Mouse (Mus musculus): ENCODE data around the gene Atg13.

Atg13 gene

DNA sequence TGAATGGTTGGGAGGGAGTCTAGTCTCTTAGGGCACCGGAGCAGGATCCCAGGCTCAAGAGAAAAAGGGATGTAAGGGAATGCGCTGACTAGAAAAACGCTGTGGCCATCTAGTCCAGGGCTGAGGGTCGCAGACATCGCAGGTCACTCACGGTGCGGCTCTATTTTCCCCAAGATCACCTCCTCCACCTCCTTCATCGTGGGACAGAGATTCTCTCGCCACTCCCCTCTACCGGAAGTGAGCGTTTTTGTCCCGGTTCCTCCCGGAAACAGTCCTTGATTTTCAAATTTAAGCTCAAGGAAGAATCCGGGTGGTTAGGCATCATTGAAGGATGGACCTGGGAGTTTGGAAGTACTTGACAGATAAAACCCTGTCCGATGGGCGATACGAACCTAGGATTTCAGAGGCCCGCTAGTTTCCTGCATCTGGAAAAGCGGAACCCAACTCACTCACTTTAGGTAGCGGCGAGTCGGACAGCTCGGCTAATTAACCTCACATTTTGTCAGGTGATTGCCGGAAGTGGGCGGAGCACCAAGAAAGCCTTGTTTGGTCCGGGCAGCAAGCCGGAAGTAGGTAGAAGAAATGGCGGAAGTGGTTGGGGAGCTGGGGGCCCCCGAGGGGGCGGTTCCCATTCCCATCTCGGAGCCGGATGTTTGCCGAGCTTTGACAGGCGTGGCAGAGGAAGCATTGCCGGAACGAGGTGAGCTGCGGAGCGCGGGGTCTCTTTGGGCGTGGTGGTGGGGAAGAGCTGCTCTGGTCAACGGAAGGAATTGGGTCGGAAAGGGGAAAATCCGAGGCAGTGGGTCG lies 60.6 kb downstream of the Atg13 start, which contains the start of the genes Zfp408 and Arhgap1:
Zfp408 (minus strand) TSS at position 239 of the 807 bp plus-strand sequence.
Arhgap1 (plus strand) TSS at position 308 of the 807 bp plus-strand sequence.
- DNase-seq (ENCODE audit: low spot score in 2 of 2): peak; percentile 95 to 96

GRCm38 (mm10) chr2:91649152-91649551 lies 61.2 kb downstream of the Atg13 start:
- DNase-seq (ENCODE audit: low spot score in 2 of 2): no peak

DNA sequence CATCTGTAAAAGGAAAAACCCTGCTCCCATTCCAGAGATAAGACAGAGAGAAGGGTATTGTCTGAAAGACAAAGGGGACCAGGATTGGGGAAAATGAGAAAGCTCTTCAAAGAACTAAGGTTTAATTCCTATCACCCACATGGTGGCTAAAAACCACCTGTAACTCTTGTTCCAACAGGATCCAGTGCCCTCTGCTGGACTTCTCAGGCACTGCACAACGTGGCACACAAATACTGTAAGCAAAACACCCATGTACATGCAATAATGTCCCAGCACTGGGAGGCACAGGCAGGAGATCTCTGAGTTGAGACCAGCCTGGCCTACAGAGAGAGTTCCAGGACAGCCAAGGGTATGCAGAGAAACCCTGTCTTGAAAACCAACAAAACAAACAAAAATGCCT lies 63.6 kb downstream of the Atg13 start:
- peak; percentile 54 to 71 for DNase-seq (ENCODE audit: low spot score in 2 of 2)

- no peak for DNase-seq (ENCODE audit: low spot score in 2 of 2)
These were observed 64.6 kb downstream of the Atg13 start for GRCm38 (mm10) chr2:91645811-91646210.

DNA sequence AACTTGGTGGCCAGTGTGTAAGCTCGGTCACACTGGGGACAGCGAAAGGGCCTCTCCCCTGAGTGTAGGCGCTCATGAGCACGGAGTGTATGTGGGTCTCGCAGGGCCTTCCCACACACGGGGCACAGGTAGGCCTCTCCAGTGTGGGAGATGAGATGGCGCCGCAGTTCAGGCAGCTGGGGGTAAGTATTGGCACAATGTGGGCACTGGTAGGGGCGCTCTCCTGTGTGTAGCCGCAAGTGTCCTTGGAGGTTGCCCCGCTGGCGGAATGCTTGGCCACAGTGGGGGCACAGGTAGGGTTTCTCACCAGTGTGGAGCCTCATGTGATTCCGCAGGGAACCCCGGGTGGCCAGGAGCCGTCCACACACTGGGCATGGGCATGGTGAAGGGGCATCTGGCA lies 65.0 kb downstream of the Atg13 start:
- no peak for DNase-seq (ENCODE audit: low spot score in 2 of 2)

DNA sequence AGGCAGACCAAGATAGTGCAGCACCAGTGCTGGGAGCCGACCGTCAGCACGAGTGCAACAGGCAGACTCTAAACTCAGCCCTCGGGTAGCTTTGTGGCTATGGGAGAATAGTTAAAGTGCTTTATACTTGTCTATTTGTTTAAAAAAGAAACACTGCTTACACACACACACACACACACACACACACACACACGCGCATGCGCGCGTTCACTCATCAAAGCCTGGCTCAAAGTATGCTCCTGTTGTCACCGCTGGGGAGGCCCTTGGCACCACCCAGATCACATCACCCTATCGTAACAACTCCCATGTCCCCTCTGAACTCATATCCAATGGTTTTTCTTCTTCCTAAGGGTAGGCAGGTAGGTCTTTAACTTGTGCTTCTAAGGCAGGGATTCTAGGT lies 66.4 kb downstream of the Atg13 start:
- no peak for DNase-seq (ENCODE audit: low spot score in 2 of 2)

DNA sequence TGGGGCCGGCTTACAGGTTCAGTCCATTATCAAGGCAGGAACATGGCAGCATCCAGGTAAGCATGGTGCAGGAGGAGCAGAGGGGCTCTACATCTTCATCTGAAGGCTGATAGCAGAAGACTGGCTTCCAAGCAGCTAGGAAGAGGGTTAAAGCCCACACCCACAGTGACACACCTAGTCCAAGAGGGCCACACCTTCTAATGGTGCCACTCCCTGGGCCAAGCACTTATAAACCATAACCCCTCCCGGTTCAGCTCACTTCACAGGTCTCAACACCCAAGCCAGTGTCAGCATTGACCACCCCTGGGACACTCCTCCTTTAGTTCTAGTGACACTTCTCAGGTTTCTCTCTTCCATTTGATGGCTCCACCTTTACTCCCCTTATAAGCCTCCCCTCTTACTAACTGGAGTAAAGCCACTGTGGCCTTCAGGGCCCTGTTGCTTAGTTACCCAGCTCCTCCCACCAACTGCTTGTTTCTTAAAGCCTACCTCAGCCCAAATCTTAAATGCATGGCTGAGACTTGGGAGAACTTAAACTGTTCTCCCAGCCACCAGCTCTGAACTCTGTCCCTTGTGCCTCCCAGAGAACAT lies 67.5 kb downstream of the Atg13 start:
- no peak for DNase-seq (ENCODE audit: low spot score in 2 of 2)

DNA sequence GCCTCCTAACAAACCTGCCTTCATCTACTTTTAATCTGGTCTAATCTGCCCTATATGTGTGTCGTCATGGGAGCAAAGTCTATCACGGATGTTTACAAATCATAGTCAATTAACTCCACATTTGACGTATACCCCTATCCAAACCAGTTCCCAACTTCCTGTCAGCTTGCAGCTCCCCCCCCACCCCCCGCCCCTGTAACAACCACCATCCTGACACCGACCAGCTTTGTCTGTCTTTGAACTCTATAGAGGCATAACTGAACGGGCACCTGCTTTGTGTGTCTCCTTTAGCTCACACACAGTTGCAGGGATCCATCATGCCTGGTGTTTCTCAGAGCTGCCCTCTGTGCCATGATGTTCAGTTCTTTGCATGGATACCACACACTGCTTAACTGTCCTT lies 71.4 kb downstream of the Atg13 start:
- DNase-seq (ENCODE audit: low spot score in 2 of 2): no peak

GRCm38 (mm10) chr2:91636727-91637338 lies 73.5 kb downstream of the Atg13 start:
- no peak for DNase-seq (ENCODE audit: low spot score in 2 of 2)

GRCm38 (mm10) chr2:91636229-91636628 lies 74.1 kb downstream of the Atg13 start, which contains the start of gene F2:
F2 (minus strand) TSS chr2:91636414.
- DNase-seq (ENCODE audit: low spot score in 2 of 2): no peak

GRCm38 (mm10) chr2:91635486-91635885 lies 74.9 kb downstream of the Atg13 start:
- no peak for DNase-seq (ENCODE audit: low spot score in 2 of 2)

DNA sequence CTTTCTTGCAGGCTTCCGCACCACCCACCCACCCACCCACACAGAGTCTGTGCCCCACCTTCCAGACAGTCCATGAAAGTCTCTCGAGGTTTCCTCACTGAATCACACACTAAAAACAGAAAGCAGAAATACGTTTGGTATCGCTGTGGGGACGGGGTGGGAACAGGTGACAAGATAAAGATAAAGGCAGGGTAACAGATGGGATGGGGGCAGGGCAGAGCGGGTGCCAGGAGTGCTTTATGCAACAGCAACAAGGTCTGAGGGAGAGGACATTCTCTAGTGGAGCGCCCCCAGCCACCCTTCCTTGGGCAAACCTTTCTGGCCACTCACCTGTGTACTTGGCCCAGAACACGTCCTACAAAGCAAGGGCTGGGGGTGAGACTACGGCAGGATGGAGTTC lies 75.5 kb downstream of the Atg13 start:
- no peak for DNase-seq (ENCODE audit: low spot score in 2 of 2)

DNA sequence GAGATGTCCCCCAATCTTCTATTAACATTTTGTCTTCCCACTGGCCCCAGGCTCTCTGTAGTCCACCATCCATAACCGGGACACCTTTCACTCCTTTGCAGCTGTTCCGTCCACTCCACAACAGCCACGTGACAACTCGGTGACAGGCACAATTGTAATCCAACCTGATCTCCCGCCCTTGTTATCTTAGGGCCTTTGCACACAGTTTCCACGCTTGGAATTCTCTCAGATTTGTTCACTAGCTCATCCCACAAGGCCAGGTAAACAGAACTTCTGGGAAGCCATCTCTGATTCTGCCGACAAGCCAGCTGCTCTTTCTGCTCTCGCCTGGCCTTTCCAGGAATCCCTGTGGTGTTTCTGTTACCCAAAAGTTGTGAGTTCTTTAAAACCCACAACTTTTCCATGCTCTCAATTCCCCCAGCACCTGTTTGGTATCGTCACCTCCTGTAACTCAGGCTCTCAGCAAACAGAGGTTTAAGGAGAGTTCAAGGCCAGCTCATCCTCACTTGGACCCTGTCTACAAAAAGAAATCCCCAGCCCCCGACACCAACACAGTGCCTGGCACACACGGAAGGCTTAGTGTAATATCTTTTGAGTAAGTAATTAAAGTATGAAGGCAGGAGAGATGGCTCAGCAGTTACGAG lies 76.9 kb downstream of the Atg13 start:
- DNase-seq (ENCODE audit: low spot score in 2 of 2): no peak

DNA sequence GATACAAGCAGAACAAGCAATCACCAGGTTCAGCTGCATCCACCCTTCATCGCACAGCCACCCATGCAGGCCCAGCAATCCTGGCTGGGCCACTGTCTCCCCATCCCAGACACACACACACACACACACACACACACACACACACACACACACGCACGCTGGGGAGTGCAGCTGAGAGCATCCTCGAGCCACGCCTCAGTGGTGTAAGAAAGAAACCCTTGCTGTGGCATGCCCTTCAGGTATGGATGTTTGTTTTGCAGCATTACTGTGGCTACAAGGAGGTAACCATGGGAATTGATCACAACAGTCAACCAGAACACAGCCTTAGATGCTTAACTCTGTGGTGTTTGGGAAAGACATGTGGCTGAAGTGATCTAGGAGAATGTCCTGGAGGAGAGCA lies 78.1 kb downstream of the Atg13 start:
- no peak for DNase-seq (ENCODE audit: low spot score in 2 of 2)

GRCm38 (mm10) chr2:91631826-91632225 lies 78.5 kb downstream of the Atg13 start:
- DNase-seq (ENCODE audit: low spot score in 2 of 2): no peak

- DNase-seq (ENCODE audit: low spot score in 2 of 2): no peak
These were observed 80.0 kb downstream of the Atg13 start for GRCm38 (mm10) chr2:91630384-91630783.

DNA sequence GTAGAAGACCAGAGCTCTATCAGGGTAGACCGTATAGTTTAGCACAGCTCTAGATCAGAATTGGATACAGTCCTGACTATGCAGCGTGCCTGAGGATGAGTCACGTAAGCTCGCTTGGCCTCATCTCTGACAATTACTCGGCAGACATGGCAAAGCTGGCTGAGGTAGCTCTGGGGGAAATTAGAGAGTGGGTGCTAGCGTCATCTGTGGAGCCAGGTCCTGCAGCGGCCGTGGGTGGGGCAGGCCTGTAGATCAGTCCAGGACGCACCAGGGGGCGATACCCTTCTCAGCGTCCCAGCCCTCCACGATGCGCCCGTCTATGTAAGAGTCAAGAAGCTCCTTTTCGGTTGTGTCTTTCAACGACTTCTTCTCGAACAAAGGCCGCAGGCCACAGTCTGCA lies 80.7 kb downstream of the Atg13 start:
- no peak for DNase-seq (ENCODE audit: low spot score in 2 of 2)

DNA sequence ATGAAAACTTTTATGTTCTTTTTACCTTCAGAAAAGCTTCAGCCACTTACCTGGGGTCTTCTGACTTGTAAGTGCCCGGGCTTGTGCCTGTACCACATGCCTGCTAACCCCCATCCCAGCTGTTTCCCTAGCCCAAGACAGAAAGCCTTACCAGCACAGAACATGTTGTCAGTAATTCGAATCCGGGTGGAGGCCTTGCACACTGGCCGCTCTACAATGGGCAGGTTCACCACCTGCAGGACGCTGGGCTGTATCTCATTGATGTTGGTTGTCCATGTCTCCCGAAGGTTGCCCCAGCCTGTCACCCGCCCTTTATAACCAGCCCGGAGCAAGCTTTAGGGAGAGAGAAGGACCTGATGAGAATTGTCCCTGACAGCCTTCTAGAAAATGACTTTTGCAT lies 82.2 kb downstream of the Atg13 start:
- no peak for DNase-seq (ENCODE audit: low spot score in 2 of 2)

GRCm38 (mm10) chr2:91627486-91627885 lies 82.9 kb downstream of the Atg13 start:
- DNase-seq (ENCODE audit: low spot score in 2 of 2): no peak

All from natural killer cell, adult 2 months (primary cell).